Mouse (Mus musculus) olfactory bulb, adult 2 months (tissue): ENCODE results near the gene Plekha6.

Source experiments
- CTCF ChIP-seq: fragments of 200-500 bp; IDR thresholded peaks from 2 replicates; pipeline ENCODE4 v1.5.1; 2012; ENCODE audit warnings: low read depth, mild to moderate bottlenecking, low read length, moderate library complexity; ENCODE audit not compliant: insufficient read depth
- POLR2A ChIP-seq: fragments of 200-500 bp; IDR thresholded peaks from 2 replicates; pipeline ENCODE4 v1.6.1; 2012; ENCODE audit warnings: mild to moderate bottlenecking, low read depth, low read length, moderate library complexity; ENCODE audit not compliant: insufficient read depth

GRCm38 (mm10) chr1:133253532-133253866 is 89.5 kb downstream of the Plekha6 start:
- TF ChIP-seq CTCF (no peak), POLR2A (no peak)
